Mouse (Mus musculus) heart, postnatal 25 days (tissue): ENCODE results near the gene Dmpk. TPM values are rescaled to one million over a fixed set of nuclear protein-coding genes. Genes with fewer than 3 reads are reported as not detected.

Experiments used
- DNase-seq: peaks from one replicate; pipeline ENCODE4 v3.0.0; 2022; ENCODE audit warnings: low spot score
- intact Hi-C: fragments of 180-260 bp; cut with DNase I; formaldehyde crosslinking; loops from one replicate; pipeline ENCODE4 v1.15.1; 2025
- microRNA-seq: library from miRNA; unstranded; fragments of <30 nt; microRNA quantifications from one replicate; pipeline ENCODE4 v1.2.0, GENCODE M21; 2022
- total RNA-seq, 2 experiments: library from RNA; stranded (reverse); gene quantifications; 2 replicates each; pipeline ENCODE4 v1.2.3; 2021

Gene Dmpk
- total RNA-seq, 2 experiments from 2014 or later = 555 to 584 TPM

DNA sequence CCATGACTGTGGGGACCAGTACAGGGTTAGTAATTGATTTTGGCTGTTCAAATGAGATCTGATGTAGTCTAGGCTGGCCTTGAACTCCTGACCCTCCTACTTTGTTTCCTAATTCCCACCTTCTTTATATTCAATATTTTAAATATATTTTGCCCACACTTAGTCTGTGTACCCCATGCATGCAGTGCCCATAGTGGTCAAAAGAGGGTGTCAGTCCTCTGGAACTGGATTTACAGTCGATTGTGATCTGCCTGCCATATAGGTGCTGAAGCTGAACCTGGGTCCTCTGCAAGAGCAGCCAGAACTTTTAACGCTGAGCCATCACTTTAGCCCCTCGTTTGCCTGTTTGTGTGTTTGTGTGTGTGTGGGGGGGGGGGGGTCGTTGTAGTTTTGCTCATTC, 47.0 kb downstream of the Dmpk start:
- DNase-seq = no peak
- intact Hi-C loops = no loop called here

DNA sequence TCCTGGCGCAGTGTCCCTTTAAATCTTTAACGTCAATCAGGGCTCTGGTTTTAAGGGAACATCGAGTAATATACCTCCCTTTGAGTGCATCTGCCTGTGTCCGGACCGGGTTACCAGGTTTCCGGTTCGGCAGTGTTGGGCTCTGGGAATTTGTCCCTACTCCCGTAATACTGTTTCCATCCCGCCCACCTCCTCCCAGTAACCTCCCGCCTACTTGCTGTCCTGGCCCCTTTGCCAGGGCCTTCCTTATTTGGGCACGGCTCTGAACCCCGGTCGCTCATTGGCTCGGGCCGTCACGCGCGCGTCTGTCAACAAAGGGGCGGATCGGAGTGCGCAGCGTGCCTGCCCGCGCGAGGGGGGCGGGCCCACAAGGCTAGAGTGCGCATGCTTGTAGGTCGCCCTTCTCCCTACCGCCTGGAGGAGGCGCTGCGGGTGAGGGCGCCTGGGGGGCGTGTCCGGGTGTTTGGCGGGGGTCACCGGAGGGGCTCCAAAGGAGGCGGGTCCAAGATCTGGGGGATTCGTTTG, 47.7 kb downstream of the Dmpk start:
- intact Hi-C loops = no loop called here
- DNase-seq = peak; percentile 97

DNA sequence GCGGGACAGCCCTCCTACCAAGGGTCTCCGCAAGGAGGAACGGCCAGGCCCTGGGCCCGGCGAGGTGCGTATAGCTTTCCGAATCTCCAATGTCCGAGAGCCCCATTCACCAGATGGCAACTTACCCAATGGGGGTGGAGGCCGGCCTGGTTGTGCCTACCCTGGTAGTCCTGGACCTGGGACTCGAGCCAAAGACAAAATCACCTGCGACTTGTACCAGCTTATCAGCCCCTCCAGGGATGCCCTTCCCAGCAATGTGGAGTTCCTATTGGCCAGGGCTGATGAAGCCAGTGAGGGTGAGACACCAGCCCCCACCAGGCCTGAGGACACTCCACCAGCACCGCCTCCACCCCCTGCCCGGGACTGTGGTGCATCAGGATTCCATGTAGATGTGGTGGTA, 52.5 kb downstream of the Dmpk start:
- intact Hi-C loops = no loop called here
- no peak for DNase-seq

DNA sequence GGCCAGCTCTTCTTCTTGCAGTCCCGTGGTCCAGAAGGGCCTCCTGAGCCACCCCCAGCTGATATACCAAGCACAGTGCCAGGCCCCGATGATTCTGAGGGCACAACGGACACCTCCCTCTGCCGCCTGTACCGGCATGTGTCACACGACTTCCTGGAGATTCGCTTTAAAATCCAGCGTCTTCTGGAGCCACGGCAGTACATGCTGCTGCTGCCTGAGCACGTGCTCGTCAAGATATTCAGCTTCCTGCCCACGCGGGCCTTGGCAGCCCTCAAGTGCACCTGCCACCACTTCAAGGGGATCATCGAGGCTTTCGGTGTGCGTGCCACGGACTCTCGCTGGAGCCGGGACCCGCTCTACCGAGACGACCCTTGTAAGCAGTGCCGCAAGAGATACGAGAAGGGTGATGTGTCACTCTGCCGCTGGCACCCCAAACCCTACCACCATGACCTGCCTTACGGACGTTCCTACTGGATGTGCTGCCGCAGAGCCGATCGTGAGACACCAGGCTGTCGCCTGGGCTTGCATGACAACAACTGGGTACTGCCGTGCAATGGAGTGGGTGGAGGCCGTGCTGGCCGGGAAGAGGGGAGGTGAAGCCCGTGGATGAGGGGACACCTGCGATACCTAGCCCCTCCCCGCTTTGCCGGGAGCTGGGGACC, 53.2 kb downstream of the Dmpk start:
- intact Hi-C loops = no loop called here
- no peak for DNase-seq

DNA sequence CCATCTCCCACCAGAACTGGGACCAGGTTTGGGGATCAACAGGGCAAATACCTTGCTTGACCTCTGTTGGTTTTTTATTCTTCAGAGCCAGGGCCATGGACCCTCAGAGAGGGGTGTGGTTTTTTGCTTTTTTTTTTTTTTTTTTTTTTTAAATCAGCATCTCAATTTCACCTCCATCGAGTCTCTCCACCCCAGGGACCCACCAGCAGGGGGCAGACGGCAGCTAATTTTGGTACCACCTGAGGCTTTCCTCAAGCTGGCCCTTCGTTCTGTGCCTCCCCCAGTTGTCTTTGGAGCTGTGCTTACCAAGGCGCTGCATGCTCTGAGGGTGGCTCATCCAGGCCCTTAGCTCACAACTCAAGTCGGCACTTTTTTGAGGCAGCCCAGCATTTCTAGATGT, 53.7 kb downstream of the Dmpk start:
- intact Hi-C loops = no loop called here
- DNase-seq = no peak

Small RNA genes within 50 kb of the gene (microRNA-seq; reads per million reads assigned to microRNA genes)
- gene Mir3100 = 6.1 reads per million, percentile 17 among the genes with 10 or more reads in this experiment

Other genes with a start within 250 kb of the Dmpk start
- 1 to 10 TPM; 6.5 to 6.7 TPM for gene Mill2, start 243.9 kb upstream of the Dmpk start, total RNA-seq
- gene Pglyrp1, start 212.5 kb upstream of the Dmpk start, total RNA-seq = 1 to 10 TPM; 1.2 to 1.7 TPM
- 1 to 10 TPM; 7.7 to 8.3 TPM for gene Ccdc61, start 173.4 kb upstream of the Dmpk start, total RNA-seq
- gene Nova2, start 158.0 kb upstream of the Dmpk start, total RNA-seq = 1 to 10 TPM; 5.5 to 6.6 TPM
- gene Nanos2, start 96.4 kb upstream of the Dmpk start, total RNA-seq = not detected
- 1 to 10 TPM; 3.2 to 4.0 TPM for gene Mypop, start 92.6 kb upstream of the Dmpk start, total RNA-seq
- gene Irf2bp1, start 79.8 kb upstream of the Dmpk start, total RNA-seq = 10 to 100 TPM; 20.2 to 23.6 TPM
- not detected for gene Foxa3, start 60.3 kb upstream of the Dmpk start, total RNA-seq
- 10 to 100 TPM; 76.3 to 80.1 TPM for gene Sympk, start 59.5 kb upstream of the Dmpk start, total RNA-seq
- gene Rsph6a, start 29.2 kb upstream of the Dmpk start, total RNA-seq = not detected
- gene Dmwd, start 7.6 kb upstream of the Dmpk start, total RNA-seq = 10 to 100 TPM; 43.9 to 45.4 TPM
- gene Six5, start 10.7 kb downstream of the Dmpk start, total RNA-seq = 1 to 10 TPM; 8.6 to 9.8 TPM
- gene Gm4969, start 34.5 kb downstream of the Dmpk start, total RNA-seq = not detected
- gene Fbxo46, start 36.0 kb downstream of the Dmpk start, total RNA-seq = 1 to 10 TPM; 5.4 to 5.5 TPM
- 1 to 10 TPM; 4.6 to 5.1 TPM for gene Qpctl, start 65.4 kb downstream of the Dmpk start, total RNA-seq
- gene Snrpd2, start 65.9 kb downstream of the Dmpk start, total RNA-seq = 10 to 100 TPM; 67.8 to 71.0 TPM
- under 1 TPM; 0.21 to 0.22 TPM for gene Gipr, start 82.3 kb downstream of the Dmpk start, total RNA-seq
- 10 to 100 TPM; 37.1 to 37.8 TPM for gene Eml2, start 92.6 kb downstream of the Dmpk start, total RNA-seq
- gene Gpr4, start 128.7 kb downstream of the Dmpk start, total RNA-seq = 1 to 10 TPM; 8.6 to 9.4 TPM
- gene Opa3, start 144.5 kb downstream of the Dmpk start, total RNA-seq = 10 to 100 TPM; 57.6 to 59.3 TPM
- 10 to 100 TPM; 35.7 to 39.4 TPM for gene Vasp, start 188.0 kb downstream of the Dmpk start, total RNA-seq
- gene Ppm1n, start 196.2 kb downstream of the Dmpk start, total RNA-seq = not detected
- 100 to 1,000 TPM; 124 to 136 TPM for gene Rtn2, start 198.8 kb downstream of the Dmpk start, total RNA-seq
- gene Fosb, start 226.2 kb downstream of the Dmpk start, total RNA-seq = under 1 TPM; 0.59 to 0.81 TPM